ENCODE assay signal across 18 mouse cellular contexts in genomic region chr5:88627545-88627944, GRCm38 (mm10). TPM values are rescaled to one million over a fixed set of nuclear protein-coding genes. Genes with fewer than 3 reads are reported as not detected.
DNase-seq lines count a peak whose midpoint lies in the region; ATAC-seq and TF ChIP-seq lines count a peak whose summit lies in the region.
"Had no signal": no experiment of that assay in that cellular context is flagged by ENCODE, and none has a peak within 500 bp of the region (broad histone marks: within the 10 kb centered on the region; RNA-seq: fewer than 3 reads in every experiment).

No protein-coding gene starts in this region.

- no peaks in the 10 kb centered on the region for H3K4me1 ChIP-seq in intestine, embryonic 15.5 days (replicated peaks)
- peaks cover 28% of the 10 kb centered on the region for H3K4me1 ChIP-seq in liver, embryonic 15.5 days (replicated peaks)
- H3K4me1 ChIP-seq in forebrain, postnatal 0 days (ENCODE audit: insufficient read depth), result no peaks in the 10 kb centered on the region
- H3K4me1 ChIP-seq: embryonic facial prominence, embryonic 12.5 days; hindbrain, embryonic 15.5 days; neural tube, embryonic 12.5 days had no signal

- no peaks in the 10 kb centered on the region for H3K9me3 ChIP-seq in intestine, embryonic 15.5 days
- no peaks in the 10 kb centered on the region for H3K9me3 ChIP-seq in liver, embryonic 15.5 days (replicated peaks)
- no peaks in the 10 kb centered on the region for H3K9me3 ChIP-seq in forebrain, postnatal 0 days (ENCODE audit: low read length)
- H3K9me3 ChIP-seq: embryonic facial prominence, embryonic 12.5 days; hindbrain, embryonic 15.5 days; neural tube, embryonic 12.5 days had no signal

- H3K9ac ChIP-seq in intestine, embryonic 15.5 days, result no peak overlapping the region
- no peak overlapping the region for H3K9ac ChIP-seq in liver, embryonic 15.5 days
- H3K9ac ChIP-seq in forebrain, postnatal 0 days, result no peak overlapping the region
- H3K9ac ChIP-seq: embryonic facial prominence, embryonic 12.5 days; hindbrain, embryonic 15.5 days; neural tube, embryonic 12.5 days had no signal

- no peaks in the 10 kb centered on the region for H3K27me3 ChIP-seq in intestine, embryonic 15.5 days (replicated peaks)
- H3K27me3 ChIP-seq in liver, embryonic 15.5 days, result no peaks in the 10 kb centered on the region
- no peaks in the 10 kb centered on the region for H3K27me3 ChIP-seq in forebrain, postnatal 0 days (ENCODE audit: insufficient read depth, low read length)
- H3K27me3 ChIP-seq: embryonic facial prominence, embryonic 12.5 days; hindbrain, embryonic 15.5 days; neural tube, embryonic 12.5 days had no signal

- peak; percentile 16 for DNase-seq in testis, postnatal 10 days (ENCODE audit: low spot score)
- DNase-seq in testis, postnatal 14 days (ENCODE audit: low spot score), result no peak
- DNase-seq in urinary bladder, postnatal 14 days (ENCODE audit: low spot score), result no peak
- no peak for DNase-seq in neural tube, embryonic 10.5 days (ENCODE audit: extremely low spot score, low spot score)
- DNase-seq in forebrain, postnatal 0 days, result no peak
- DNase-seq: cerebellum, postnatal 25 days; gastrocnemius, postnatal 10 days; kidney, adult 9 months; lung, adult 18-20 months; right cerebral cortex, postnatal 4 days had no signal

- no peak overlapping the region for H3K4me3 ChIP-seq in intestine, embryonic 15.5 days (replicated peaks)
- no peak overlapping the region for H3K4me3 ChIP-seq in liver, embryonic 15.5 days (replicated peaks)
- no peak overlapping the region for H3K4me3 ChIP-seq in forebrain, postnatal 0 days (ENCODE audit: low read depth, low read length)
- H3K4me3 ChIP-seq: embryonic facial prominence, embryonic 12.5 days; hindbrain, embryonic 15.5 days; layer of hippocampus, adult 2 months; neural tube, embryonic 12.5 days had no signal

- peak; percentile 76 for ATAC-seq in intestine, embryonic 15.5 days
- peak; percentile 99 for ATAC-seq in liver, embryonic 15.5 days (ENCODE audit: insufficient read depth)
- ATAC-seq in forebrain, postnatal 0 days, result no peak
- ATAC-seq: forebrain, embryonic 14.5 days; midbrain, embryonic 16.5 days had no signal

- 77% methylated on average over 4 of the region's 4 CpGs for WGBS in intestine, embryonic 15.5 days
- WGBS in liver, embryonic 15.5 days (ENCODE audit: insufficient replicate concordance), result 27% methylated on average over 4 of the region's 4 CpGs
- 91% methylated on average over 4 of the region's 4 CpGs for WGBS in forebrain, postnatal 0 days

- TF ChIP-seq CTCF in forebrain, postnatal 0 days (IDR thresholded peaks at IDR 0.05; ENCODE audit: low read depth), result no peak

- no peak overlapping the region for H3K27ac ChIP-seq in intestine, embryonic 15.5 days
- peak overlapping the region; percentile 82 for H3K27ac ChIP-seq in liver, embryonic 15.5 days (replicated peaks)
- H3K27ac ChIP-seq in forebrain, postnatal 0 days (ENCODE audit: low read depth, low read length), result no peak overlapping the region
- H3K27ac ChIP-seq: embryonic facial prominence, embryonic 12.5 days; hindbrain, embryonic 15.5 days; layer of hippocampus, adult 2 months; neural tube, embryonic 12.5 days had no signal

- H3K36me3 ChIP-seq in intestine, embryonic 15.5 days, result 0 out of 2 replicates have a peak, but pooled peaks cover 4% of the 10 kb centered on the region
- H3K36me3 ChIP-seq in liver, embryonic 15.5 days (replicated peaks), result peaks cover 3% of the 10 kb centered on the region; the same call in 1 of the 2 replicates
- H3K36me3 ChIP-seq in forebrain, postnatal 0 days (ENCODE audit: insufficient read depth), result peaks cover 53% of the 10 kb centered on the region

- no peak overlapping the region for H3K4me2 ChIP-seq in intestine, embryonic 15.5 days (replicated peaks)
- H3K4me2 ChIP-seq in liver, embryonic 15.5 days, result peak overlapping the region; percentile 41
- no peak overlapping the region for H3K4me2 ChIP-seq in forebrain, postnatal 0 days (ENCODE audit: low read depth)
- H3K4me2 ChIP-seq: embryonic facial prominence, embryonic 12.5 days; hindbrain, embryonic 15.5 days; neural tube, embryonic 12.5 days had no signal

RNA-seq across cellular contexts. Expression of gene Grsf1, which starts 48.4 kb away (rescaled TPM):
- polyA plus RNA-seq in intestine, embryonic 15.5 days (2015; fragmentation: Nextera tagmentation; extraction: Ambion mirVana), result 47.2 and 47.9 TPM in 2 replicates
- 25.6 and 26.7 TPM in 2 replicates for polyA plus RNA-seq in liver, embryonic 15.5 days (2015; fragmentation: Nextera tagmentation; extraction: Ambion mirVana)
- 51.9 and 68.0 TPM in 2 replicates for total RNA-seq in forebrain, postnatal 0 days (2014; rRNA removed)
- polyA plus RNA-seq in forebrain, postnatal 0 days (2015; fragmentation: Nextera tagmentation; extraction: Ambion mirVana), result 50.2 and 58.1 TPM in 2 replicates
